Mouse (Mus musculus): Measurements from ENCODE around the gene Cyp3a57.

DNA sequence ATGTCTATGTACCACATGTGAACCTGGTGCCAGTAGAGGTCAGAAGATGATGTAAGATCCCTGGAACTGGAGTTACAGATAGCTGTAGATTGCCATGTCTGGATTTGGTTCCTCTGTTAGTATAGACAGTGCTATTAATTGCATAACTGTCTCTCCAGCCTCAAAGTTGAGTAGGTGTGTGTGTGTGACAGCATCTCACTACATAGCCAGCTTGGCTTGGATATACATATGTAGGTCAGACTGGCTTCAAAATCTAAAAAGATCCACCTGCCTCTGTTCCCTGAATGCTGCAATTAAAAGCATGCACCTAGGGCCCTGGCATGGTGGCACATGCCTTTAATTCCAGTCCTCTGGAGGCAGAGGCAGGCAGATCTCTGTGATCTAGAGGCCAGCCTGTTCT, 4.6 kb downstream of the Cyp3a57 start:
- TF ChIP-seq CTCF (IDR thresholded peaks at IDR 0.05; ENCODE audit: extremely low read depth, insufficient read depth, low read length) (no peak), POLR2A (IDR thresholded peaks at IDR 0.05; ENCODE audit: extremely low read depth, insufficient read depth, low read length) (no peak)

Measured in cortical plate, adult 2 months (tissue).